Mouse (Mus musculus) left cerebral cortex, adult 9 months (tissue): ENCODE results near the gene Rpl10a.
A peak's percentile ranks its signal among the peaks of the same experiment; 100 is the strongest.

Experiments
- DNase-seq, 2 experiments: peaks; one replicate each; pipeline ENCODE4 v3.0.0; 2022; ENCODE audit warnings: low spot score in 2 of 2

Gene Rpl10a

DNA sequence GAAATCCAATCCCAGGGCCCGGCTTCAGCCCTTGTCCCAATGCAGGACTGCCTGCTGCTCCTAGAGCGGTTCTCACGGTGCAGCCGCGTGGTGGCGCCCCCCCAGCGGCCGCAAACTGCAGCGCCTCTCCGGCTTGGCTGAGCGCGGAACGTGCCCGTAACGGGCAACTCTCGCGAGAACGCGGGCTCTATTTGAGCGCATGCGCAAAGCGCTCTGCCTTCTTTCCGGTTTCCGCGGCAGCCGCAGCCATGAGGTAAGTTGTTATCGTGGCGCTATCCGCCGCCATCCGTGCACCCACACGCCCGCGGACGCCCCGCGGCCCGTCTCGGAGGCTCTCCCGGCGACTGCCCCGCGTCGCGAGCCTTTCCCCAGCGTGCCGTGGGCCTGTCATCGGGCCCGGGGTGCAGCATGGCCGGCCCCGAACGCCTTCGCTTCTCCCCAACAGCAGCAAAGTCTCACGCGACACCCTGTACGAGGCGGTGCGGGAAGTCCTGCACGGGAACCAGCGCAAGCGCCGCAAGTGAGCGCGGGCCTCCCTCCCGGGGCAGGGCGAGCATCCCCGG is at the start of gene Rpl10a:
Rpl10a (plus strand) TSS at position 106 of the 563 bp plus-strand sequence.
- peak; percentile 87 to 97 for DNase-seq

DNA sequence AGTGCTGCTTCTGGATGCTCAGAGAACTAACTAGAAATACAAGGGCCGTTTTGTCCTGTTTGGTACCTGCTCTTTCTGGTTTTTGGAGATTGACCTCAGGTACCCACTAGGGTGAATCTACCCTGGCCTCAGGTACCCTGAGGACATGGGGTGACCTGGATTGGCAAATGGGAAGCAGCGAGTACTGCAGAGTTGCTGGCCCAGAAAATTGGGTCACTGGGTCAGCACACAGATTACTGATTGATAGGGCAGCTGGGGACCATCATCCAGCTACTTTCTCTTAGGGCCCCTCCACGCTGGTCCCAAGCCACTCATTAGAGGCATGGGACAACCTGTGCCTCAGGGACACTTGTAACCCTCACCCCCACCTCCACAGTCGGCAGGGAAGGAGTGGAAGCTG is 49.0 kb upstream of the Rpl10a start:
- no peak for DNase-seq

DNA sequence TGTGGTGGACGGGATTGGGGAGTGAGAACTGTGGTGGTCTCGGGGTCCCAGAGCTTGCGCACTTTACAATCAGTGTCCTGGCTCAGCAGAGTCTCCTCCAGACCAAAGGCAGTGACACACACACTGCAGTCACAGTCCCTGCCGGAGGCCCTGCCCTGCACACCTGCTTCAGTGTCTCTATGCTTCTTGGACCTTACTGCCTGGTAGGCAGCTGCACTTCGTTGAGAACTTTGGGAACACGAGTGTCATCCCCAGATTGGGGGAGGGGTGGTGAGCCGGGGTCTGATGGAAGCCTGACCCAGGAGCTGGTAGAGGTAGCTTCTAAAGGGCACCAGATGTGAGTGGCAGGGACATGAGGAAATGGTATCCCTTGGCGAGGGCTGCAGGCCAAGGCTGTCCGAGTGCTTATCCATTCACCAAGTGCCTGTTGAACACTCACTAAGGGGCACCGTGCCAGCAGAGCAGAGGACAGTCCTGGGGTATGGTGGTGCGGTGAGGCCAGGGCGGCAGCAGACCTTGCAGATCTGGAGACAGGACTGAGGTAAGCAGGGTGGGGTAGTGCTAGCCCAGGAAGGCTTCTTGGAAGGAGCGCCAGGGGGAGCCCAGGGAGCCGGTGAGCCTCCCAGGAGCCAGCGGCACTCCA is 48.4 kb upstream of the Rpl10a start:
- no peak for DNase-seq

DNA sequence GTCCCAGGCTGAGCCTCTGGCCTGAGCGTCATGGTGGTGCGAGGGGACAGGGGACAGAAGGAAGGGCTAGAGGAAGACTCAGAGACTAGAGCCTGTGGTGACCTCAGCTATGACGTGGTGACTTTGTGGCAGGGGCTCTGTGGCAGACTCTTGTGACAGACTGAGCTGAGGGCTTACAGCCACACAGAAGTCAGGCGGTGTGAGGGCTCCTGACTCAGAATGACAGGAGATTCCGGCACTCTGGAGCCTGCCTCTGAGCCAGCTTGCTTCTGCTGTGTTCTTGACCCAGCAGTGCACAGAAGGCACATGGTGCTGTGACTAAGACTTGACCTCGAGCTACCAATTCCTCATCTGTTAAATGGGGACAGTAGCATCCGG is 47.9 kb upstream of the Rpl10a start:
- DNase-seq: no peak

DNA sequence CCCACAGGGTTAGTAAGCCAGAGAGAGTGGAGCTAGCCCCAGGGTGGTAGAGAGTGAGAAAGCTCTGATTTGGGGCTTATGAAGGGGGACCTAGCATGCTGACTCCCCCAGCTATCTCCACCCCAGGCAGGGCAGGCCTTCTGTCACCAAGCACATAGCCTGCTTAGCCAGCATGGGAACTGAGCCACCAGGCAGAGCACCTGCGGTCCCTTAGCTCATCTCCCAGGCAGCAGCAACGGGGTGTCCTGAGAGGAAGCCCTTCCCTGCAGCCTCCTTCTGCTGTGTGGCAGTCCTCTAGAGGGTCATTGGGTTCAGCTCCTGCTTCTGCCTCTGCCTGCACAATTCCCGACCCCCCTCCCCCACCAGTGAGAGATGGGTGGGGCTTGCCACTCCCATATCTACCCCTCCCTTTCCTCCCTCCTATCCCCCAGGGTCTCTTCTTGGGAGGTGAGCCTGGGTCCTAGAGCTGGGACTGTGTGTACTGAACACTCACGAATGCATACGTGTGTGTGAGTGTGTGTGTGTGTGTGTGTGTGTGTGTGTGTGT is 47.4 kb upstream of the Rpl10a start:
- DNase-seq: no peak

DNA sequence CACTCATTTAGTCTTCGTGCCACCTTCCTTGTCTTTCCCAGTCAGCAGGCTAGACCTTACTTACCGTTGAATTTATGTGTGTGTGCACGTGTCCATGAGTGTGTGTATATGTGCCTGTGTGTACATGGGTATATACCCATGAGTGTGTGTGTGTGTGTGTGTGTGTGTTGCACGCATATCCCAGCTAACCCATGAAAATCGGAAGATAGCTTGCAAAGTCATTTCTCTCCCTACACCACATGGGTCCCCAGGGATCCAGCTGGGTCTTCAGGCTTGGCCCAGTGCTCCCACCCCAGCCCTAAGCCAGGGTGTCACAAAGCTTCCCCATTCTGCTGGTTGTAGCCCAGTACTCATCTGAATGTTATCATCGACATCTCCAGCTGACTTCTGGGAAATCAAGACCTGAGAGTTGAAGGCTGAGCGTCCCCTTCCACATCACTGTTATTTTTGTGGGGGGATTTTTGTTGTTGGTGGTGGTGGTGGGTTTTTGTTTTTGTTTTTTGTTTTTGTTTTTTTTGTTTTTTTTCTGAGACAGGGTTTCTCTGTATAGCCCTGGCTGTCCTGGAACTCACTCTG is 46.3 kb upstream of the Rpl10a start:
- DNase-seq: no peak

DNA sequence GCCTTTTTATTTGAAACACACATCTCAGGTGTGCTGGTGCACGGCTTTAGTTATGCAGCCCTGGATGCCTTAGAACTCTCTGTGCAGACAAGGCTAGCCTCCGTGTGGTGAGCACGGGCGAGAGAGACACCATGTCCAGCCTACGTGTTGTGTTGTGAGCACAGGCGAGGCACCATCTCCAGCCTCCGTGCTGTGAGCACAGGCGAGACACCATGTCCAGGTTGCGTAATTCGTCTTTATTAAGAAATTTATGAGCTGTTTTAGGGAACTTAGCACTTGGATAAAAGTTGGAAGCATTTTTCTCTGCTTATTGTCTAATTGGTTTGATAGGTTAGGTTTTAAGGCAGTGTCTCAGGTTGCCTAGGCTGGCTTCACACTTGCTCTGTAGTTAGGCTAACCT is 45.1 kb upstream of the Rpl10a start:
- DNase-seq: no peak

DNA sequence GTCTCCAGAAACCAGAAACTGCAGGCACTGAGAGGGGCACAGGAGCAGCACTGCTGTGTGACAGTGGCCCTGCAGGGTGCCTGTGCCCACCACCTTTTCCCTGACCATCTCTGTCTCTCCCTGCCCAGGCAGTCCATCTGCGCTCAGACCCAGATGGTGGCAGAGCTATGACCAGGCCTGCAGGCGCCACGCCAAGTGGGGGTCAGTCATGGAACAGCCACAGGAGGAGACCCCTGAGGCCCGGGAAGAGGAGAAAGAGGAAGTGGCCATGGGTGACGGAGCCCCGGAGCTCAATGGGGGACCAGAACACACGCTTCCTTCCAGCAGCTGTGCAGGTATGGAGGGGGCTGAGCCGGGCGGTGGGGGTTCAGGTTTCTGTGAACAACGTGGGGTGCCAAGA is 42.1 kb upstream of the Rpl10a start:
- DNase-seq: no peak

DNA sequence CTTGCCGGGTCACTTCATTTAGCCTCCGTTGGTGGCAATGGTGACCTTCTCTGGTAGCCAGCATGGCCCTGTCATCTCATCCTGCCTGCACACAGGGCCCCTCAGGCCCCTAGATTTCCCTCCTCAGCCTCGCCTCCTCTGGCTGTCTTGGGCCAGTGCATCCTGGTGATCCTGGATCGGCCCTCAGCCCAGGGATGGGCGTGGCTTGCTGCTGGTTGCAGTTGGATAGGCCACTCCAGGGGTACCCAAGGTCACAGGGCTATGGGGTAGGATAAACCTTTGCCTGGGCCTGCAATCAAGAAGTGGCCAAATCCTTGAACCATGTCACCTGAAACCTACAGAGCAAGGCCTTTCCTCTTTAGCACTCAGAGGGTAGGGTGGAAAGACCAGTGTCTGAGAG is 41.3 kb upstream of the Rpl10a start:
- DNase-seq: no peak

DNA sequence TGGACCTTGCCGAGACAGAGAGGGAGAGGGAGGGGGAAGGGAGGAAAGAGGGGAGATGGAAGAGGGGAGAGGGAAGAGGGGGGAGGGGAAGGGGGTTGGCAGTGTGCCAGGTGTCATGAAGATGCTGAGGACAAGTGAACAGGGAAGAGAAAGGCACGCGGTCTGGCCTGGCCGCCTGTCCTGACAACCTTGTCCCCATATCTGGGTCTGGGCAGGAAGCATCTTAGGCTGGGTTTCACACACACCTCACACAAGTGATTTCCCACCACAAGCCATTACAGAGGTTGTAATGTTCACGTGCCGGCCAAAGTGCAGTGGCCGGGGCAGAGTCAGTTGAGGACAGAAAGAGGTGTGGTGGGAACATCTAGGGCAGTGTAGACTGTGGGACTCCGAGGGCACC is 40.7 kb upstream of the Rpl10a start:
- DNase-seq: no peak

DNA sequence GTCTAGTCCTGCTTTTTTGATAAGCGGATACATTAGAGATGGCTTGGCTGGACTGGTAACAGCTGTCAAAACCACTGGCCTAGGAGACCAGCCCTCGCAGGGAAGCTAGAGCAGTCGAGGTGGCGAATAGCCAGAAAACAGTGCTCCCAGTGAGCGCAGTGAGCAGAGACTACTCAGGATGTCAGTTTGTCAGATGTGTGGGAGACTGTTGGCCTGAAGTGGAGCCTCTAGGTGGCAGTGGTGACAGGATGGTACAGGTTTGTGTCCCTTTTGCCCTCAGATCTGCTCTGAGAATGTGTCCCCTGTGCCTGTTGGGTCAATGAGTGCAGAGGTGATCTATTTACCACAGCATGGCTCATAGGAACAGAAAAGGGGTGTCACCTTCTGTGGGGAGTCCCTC is 40.3 kb upstream of the Rpl10a start:
- no peak for DNase-seq

DNA sequence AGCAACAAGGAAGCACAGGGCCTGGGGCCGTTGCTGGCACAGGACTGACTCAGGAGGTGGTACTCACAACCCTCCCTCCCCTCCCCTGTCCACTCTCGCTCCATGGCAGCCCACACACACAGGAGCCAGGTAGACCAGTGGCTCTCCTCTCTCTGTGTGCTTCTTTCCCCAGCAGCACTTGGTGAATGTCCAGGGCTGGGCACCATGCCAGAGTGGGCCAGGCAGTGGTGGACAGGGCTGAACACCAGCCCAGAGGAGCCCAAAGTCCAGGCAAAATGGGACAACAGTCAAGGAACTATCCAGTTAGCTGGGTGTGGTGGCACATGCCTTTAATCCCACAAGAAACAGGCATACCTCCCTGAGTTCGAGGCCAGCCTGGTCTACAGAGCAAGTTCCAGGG is 38.0 kb upstream of the Rpl10a start:
- DNase-seq: no peak

DNA sequence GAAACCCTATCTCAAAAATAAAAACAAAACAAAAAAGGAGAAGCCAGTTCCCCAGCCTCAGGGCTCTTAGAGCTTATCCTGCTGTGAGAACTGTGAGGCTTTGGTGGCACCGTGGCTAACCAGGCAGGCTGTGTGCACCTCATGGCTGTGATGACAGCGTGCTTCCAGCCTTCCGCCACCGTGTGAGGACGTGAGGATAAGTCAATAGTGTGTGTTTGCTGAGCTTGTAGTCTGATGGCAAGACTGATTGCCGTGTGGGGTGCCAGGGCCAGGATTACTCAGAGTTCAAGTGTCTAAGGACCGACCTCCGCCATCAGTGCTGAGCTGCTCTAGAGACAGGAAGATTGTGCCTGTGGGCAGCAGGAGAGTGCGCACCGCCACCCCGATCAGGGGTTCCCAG is 37.6 kb upstream of the Rpl10a start:
- no peak for DNase-seq

DNA sequence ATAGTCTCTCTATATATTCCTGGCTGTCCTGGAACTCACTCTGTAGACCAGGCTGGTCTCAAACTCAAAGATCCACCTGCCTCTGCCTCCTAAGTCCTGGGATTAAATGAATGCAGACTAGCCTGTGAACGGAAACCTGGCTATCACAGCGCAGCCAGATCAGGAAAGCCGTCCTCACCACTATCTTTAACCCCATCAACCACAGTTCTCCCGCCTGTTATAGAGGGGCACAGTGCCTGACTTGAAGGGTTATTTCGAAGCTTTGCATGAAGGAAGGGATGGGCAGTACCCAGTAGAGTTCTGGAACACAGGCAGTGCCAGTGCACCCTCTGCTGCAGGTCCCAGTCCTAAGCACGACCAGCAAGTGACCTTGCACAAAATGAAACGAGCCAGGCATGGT is 36.9 kb upstream of the Rpl10a start:
- no peak for DNase-seq

DNA sequence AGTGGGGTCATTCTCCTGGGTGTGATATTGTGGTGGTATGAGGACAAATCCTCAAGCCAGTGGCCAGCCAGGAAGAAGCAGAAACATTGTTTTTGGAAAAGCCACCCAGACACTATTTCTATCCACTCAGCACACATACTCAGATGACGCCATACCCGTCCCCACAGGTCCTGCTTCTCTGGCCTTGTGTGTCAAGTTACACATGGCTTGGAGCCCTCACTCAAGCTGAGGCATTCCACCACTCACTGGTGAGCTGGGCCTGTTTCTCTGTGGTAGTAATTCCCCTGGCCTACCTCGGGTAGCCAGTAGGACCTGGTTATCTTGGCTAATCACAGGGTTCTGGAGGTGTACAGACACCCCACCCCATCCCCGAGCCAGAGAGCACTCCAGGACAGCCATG is 34.6 kb upstream of the Rpl10a start:
- DNase-seq: no peak

DNA sequence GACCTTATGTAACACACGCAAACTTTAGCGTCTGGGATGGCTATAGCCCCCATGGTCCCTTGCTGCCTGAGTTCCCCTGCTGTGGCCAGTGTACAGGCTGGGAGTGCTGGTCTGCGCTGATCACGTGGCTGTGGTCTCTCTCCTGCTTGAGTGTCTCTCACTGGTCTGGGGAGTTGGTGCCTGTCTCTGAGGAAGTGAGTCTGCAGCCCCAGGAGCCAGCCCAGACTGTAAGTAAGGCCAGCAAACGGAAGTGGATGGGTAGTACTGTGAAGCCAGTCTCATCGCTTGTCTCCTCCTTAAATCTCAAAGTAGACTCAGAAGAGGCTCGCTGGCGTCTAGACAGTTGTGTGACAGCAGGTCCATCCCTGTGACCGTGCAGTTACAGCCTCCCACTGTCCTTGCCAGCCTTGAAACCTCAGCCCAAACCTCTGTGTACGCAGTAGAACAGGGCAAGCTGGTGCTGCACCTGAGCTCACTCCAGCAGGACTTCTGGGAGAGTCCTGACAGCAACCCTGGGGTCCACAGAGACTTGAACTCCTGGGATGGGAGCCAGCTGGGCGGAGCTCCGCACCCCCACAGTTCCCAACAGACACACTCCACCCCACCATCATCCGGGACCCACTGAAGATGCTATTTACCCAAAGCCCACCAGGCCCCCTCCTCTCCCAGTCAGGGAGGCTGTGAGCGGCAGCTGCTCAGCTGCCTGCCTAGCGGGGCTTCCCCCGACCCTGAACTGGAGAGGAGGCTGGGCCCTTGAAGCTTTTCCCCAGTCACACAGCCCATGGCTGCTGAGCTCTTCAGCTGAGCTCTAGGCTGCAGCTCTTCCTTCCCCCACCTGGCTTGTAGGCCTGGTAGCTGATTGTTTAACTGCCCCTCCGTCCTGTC is 33.6 kb upstream of the Rpl10a start:
- DNase-seq: peak in 1 of 2 experiments; percentile 41

DNA sequence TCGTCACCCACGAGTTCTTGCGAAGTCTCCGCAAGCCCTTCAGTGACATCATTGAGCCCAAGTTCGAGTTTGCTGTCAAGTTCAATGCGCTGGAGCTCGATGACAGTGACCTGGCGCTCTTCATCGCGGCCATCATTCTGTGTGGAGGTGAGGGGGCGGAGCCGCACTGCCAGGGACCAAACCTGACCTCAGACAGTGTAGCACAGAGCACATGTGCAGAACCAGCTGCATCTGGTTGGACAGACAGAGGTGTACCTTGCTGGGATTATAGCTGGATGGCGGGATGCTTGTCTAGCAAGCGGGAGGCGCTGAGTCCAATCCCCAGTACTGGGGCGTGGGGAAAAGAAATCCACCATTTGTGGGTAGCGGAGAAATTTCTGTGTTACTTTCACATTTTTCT is 29.4 kb upstream of the Rpl10a start:
- DNase-seq: no peak

DNA sequence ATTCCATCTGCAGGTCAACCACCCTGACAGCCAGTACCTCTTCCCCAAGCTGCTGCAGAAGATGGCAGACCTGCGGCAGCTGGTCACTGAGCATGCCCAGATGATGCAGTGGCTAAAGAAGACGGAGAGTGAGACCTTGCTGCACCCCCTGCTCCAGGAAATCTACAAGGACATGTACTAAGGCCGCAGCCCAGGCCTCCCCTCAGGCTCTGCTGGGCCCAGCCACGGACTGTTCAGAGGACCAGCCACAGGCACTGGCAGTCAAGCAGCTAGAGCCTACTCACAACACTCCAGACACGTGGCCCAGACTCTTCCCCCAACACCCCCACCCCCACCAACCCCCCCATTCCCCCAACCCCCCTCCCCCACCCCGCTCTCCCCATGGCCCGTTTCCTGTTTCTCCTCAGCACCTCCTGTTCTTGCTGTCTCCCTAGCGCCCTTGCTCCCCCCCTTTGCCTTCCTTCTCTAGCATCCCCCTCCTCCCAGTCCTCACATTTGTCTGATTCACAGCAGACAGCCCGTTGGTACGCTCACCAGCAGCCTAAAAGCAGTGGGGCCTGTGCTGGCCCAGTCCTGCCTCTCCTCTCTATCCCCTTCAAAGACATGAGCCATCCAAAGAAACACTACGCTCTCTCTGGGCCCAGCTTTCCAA is 28.5 kb upstream of the Rpl10a start:
- no peak for DNase-seq

DNA sequence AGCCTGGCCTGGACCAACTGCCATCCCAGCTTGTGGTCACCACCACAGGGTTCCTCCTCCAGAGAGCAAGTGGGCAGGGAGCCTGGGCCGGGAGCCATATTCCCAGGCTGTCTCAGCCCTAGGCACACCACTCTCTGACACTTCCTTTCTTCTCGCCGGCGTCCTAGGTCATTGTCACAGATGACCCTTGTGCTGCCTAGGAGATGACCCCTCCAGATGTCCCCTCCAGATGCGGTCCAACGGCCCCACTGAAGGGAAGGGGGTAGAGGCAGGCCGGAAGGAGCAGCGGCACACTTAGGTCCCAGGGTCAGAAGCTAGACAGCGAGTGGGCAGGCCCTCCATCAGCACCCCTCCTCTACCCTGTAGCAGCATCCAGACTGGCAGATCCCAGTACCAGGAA is 27.9 kb upstream of the Rpl10a start:
- no peak for DNase-seq

DNA sequence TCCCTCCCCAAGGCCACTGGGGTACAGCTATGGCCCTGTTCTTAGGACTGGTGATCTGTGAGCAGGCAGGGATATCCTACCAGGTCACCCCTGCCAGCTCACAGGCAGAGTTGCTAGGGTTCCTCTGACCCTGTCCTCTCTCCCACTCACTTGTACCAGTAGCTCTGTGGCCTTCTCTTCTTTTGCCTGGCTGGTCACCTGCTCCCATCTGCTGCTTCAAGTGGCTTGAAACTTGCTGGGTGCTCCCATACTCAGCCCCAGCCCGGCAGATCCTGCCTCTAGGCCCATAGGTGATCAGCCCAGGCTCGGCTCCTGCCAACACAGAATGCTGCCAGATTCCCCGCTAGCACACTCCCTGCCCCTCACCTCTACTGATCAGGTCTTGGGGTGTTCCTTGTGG is 27.4 kb upstream of the Rpl10a start:
- DNase-seq: no peak

DNA sequence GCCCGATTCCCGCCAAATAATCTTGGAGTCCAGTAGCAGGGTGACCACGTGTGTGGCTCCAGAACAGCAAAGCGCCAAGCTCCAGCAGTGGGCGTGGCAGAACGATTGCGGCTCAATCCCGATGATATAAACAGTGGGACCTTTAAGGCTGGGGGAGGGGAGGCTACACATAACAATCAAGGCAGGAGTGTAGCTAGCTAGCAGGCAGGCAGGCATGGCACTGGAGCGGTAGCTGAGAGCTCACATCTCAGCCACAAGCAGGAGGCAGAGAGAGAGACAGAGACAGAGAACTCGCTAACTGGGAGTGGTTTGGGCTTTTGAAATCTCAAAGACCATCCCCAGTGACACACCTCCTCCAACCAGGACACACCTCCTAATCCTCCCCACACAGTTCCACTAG is 23.1 kb upstream of the Rpl10a start:
- DNase-seq: no peak
